Mouse (Mus musculus): ENCODE measurements around the gene Acot2.
A peak's percentile ranks its signal among the peaks of the same experiment; 100 is the strongest.
"Not testable (repeated sequence)": the region's sequence is repeated elsewhere in the genome, so short reads cannot be mapped to it uniquely, and the experiment has no call there.

Acot2 gene

DNA sequence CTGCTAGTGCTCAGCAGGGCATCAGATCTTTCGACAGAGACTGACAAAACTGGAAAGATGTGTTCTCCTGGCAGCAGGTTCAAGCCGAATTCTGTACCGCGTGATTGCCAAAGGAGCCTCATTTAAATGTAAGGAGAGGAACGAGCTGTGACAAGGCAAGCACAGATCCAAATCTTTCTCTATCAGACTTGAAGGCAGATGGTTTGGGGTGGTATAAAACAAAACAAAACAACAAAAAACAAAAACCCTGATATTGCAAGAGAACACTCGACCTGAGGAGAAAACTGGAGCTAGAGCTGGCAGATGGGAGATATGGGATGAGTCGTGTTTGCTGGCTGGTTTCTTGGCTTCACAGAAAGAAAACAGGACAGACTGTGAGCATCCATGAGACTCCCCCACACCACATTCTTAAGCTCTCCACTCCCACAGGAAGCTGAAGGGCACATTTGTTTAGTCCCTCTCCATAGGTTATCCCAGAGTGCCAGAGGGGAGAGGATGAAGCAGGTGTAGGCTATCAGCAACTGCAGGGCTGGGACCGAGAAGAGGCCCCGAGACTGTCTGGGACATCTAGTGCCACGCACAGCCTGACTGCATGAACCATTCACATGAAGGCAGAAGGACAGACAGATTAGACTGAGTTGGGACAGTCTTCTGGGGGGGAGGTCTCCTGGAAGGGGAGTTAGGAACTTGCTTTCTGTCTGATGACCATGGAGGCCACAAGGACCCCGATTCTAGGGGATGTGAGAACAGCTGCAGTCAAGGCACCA lies 10.9 kb downstream of the Acot2 start:
- DNase-seq (ENCODE audit: low spot score): peak; percentile 59

DNA sequence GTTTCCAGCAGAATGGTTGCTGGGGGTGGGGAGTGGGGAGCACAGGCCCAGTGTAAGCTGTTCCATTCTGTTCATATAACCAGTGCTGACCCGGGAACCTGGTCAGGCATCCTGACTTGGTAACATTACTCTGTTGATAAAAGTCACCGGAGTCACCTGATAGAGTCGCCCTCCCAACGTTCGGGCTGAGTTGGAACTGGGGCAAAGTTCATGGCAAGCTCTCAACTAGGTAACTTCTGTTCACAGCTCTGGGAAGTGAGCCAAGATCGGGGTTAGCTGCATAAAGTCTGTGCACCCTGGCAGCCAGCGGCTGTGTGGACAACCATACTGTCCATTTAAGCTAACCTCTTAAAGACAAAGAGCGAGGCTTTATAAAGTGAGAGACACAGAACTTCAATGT lies 11.6 kb downstream of the Acot2 start:
- DNase-seq (ENCODE audit: low spot score): peak; percentile 47

DNA sequence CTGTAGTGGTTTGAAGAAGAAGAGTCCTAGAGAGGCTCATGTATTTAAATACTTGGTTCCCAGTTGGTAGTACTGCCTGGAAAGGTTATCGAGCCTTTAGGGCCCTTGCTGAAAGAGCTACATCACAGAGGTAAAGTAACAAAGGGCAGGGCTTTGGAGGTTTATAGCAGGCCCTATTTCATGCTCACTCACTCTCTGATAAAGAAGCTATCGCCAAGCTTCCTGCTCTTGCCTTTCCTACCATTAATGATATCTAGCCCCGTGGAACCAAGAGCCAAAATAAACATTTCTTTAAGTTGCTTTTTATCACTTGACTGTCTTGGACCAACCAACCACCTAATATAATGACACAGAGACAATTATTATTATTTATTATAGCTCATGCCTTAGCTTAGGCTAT lies 12.8 kb downstream of the Acot2 start:
- DNase-seq (ENCODE audit: low spot score): no peak

DNA sequence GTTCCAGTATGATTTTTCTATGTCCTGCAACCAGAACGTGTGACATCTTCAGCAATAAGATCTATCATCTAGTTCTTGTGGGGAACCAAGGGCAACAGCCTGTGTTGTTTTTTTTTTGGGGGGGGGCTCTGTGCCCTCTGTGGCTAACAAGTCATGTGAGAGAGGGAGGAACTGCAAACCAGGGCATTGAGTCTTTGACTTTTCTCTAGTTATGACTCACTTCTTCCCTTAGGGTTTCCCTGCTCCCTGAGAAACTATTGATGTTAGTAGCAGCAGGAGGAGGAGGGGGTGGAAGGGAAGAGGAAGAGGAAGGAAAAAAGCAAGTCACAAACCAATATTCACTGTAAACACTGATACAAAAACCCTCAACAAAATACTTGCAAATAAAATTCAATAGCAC lies 16.2 kb downstream of the Acot2 start:
- no peak for DNase-seq (ENCODE audit: low spot score)

DNA sequence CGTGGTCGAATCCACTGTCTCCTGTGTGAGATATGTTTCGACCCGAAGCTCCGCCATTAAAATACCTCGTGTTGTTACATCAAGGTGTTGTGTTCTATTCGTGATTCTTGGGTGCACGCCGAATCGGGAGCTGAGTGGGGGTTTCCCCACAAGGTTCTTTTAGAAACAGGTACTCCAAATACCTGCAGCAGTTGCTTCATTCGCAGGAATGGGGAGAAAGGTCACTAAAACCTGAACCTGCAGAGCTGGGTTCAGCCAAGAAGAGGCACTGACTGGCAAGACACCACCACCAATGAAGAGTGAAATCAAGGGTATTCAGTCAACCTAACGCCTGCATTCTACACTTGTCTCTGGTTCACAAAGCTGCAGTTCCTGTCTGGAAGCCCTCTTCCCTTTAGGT lies 20.6 kb downstream of the Acot2 start:
- no peak for DNase-seq (ENCODE audit: low spot score)

DNA sequence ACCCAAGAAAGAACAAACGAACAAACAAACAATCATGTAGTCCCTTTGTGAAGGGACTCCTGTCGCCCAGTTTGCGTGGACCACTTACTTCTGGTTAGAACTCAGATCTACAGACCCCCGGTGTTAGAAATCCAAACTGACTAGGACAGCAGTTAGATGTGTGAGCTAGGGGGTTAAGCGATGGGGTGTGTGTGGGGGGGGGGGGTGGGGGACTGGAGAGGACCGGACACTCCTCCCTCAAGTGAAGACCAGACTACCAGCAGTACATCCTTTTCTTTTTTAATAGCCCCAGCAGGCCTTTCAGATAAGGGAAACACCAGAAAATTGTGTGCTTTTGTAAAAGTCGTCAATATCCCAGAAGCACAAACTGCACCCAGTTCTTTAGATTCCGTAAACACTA lies 21.1 kb downstream of the Acot2 start:
- DNase-seq (ENCODE audit: low spot score): no peak

DNA sequence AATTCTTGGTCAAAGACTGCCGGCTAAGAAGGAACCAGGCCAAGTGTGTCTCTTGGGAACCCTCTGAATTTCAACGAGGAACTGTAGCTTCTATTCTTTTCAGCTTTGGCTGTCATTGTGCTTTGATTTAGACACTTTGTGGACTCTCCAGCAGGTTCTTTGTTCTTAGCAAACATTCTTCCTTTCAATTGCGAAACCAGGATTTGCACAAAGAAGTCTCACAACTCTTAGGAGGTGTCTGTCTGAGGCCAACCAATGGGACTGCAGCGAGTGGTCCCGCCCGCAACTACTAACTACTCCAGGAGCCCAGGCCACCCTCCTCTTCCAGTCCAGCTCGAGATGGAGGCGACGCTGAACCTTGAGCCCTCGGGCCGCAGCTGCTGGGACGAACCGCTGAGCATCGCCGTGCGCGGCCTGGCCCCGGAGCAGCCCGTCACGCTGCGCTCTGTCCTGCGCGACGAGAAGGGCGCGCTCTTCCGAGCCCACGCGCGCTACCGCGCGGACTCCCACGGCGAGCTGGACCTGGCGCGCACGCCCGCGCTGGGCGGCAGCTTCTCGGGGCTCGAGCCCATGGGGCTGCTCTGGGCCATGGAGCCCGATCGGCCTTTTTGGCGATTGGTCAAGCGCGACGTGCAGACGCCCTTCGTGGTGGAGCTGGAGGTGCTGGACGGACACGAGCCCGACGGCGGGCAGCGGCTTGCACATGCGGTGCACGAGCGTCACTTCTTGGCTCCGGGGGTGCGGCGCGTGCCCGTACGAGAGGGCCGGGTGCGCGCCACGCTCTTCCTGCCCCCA lies 21.7 kb downstream of the Acot2 start, which contains the start of gene Acot1:
Gene Acot1 (plus strand): TSS at position 320 of the 795 bp plus-strand sequence.
- DNase-seq (ENCODE audit: low spot score): peak; percentile 77

DNA sequence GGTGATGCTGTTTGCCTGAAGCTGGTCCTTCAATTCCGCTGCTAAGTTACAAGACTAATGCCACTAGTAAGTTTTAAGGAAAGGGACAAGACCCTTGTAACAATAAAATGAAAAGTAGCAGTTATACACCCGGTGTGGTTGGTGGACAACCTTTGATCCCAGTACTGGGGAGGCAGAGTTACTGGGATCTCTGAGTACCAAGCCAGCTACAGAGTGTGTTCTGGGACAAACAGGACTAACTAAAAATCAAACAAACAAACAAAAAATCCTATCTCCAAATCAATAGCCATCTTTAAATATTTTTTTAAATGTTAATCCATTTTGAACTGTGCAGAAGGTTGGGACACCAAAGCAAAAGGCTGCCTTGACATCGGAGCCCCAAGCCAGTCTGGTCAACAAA lies 22.5 kb downstream of the Acot2 start:
- no peak for DNase-seq (ENCODE audit: low spot score)

DNA sequence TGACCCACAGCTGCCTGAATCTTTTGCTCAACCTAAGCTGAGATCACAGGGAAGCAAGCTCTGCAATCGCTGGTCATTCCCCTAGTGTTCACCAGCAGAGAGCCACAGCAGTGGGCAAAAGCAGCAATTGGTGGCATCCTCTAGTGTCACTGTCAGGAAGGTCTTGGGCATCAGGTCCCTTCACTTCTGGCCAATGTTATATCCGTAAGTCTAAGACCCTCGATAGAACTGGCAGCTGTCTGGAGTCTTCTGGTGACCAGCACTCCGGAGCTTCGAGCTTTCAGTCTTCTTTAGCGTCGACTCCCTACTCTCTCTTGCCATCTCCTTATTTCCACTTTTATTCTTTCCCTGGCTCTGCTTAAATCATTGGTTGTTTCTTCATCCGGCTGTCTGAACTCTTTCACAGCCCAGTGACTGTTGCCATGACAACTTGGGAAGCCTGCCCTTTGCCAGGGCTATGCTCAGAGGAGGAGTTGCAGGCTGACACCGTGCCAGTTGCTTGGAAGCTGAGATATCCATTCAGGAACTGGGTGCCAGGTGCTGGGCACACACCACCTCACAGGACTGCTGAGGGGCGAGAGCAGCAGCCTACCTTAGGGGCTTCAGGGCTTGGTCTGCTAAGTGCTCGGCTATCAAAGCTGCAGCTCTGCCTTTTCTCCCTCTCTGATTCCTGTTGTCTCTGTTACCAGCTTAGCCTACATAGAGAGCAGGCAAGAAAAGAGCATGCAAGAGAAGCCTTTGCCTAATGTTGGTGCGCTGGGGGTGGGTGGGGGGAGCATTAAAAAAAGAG lies 23.8 kb downstream of the Acot2 start:
- DNase-seq (ENCODE audit: low spot score): peak; percentile 77

DNA sequence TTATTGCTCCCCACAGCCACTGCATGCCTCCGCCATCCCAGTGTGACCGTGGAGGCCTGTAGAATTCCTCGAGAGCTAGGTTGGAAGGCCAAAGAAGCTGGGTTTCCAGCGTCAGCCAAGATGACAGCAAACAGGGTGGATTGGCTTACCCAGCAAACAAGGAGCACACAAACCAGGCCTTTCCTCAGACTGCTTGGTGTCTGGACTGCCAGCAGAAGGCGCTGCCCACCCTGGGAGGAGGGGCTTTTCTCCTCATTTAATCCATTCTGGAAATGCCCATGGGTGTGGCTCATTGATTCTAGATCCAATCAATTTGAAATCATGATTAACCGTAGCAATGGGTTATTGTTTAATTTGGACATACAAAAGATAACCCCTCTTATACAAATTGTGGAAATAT lies 25.5 kb downstream of the Acot2 start:
- DNase-seq (ENCODE audit: low spot score): no peak

DNA sequence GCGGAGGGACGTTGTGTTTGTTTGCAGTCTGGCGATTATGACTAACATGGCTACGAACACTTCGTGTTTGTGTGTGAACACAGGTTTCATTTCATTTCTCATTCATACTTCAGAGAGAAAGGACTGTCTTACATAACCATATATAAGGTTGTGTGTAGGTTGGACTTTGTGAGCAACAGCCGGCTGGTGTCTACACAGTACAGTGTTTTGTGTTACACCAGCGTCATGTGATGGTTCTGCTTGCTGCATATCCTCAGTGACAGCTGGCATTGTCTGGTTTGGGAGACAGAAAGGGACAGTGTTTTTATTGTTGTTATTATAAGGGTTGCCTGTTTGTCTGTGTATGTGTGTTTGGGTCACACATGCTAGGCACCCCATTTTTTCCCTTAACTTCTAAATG lies 26.0 kb downstream of the Acot2 start:
- no peak for DNase-seq (ENCODE audit: low spot score)

DNA sequence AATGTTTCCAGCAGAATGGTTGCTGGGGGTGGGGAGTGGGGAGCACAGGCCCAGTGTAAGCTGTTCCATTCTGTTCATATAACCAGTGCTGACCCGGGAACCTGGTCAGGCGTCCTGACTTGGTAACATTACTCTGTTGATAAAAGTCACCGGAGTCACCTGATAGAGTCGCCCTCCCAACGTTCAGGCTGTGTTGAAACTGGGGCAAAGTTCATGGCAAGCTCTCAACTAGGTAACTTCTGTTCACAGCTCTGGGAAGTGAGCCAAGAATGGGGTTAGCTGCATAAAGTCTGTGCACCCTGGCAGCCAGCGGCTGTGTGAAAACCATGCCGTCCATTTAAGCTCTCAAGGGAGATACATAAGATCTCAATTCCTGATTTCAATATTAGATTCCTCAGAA lies 32.9 kb downstream of the Acot2 start:
- peak; percentile 58 for DNase-seq (ENCODE audit: low spot score)

DNA sequence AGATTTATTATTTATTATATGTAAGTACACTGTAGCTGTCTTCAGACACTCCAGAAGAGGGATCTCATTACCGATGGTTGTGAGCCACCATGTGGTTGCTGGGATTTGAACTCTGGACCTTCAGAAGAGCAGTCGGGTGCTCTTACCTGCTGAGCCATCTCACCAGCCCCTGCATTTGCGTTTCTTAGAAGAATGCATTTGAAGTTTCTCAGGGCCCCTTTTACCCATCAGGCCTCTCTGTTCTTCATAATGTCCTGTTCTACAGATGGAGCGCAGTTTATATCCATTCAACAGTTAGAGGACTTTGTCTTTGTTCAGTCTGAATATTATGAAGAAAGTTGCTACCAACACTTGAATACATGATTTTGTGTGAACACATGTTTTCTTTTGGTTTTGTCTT lies 34.6 kb downstream of the Acot2 start:
- not testable (repeated sequence) for DNase-seq (ENCODE audit: low spot score)

DNA sequence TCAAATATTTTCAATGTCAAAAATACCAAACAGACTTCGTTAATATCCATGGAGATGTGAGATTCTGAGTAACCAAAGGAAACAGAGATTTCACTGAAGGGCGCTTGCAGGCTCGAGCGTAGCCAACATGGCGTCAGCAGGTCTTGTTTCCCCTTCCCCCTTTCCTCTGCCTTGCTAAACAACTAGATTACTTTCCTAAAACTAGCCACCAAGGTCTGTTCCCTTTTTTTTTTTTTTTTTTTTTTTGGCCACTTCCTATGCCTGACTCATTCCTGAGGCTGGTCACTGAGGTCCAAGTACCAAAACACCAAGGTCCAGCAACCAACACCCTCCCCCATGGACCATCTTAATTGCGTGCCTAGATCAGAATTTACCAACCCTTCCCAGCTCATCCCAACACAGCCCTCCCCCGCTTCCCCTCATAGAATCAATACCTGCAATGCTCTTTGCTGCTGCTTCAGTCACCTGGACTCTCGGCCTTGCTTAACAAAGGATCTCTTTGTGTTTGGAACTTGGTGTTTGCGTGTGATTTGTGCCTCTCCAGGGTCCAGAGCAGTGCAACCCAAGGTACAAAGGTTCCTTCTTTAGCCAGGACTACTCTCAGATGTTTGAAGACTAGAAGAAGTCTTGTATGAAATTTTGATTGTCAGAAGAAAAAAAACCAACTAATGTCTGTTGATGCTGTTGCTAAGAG lies 35.5 kb downstream of the Acot2 start:
- no peak for DNase-seq (ENCODE audit: low spot score)

DNA sequence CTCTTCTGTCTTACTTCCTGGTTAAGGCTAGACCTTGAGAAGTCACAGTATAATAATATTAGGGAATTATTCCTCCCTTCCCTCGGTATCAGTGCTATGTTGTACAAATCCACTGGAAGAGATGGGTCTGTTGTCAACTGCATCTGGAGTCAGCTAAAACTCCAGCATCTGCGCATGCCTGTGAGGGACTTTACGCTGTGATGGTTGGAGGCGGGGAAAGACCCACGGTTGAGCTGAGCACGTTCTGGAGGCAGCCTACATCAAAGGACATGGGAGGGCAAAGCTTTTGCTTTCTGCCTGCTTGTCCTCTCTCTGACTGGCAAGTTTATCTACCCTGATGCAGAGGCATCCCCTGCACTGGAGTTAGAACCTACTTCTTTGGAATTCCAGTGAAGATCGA lies 38.2 kb downstream of the Acot2 start:
- DNase-seq (ENCODE audit: low spot score): no peak

DNA sequence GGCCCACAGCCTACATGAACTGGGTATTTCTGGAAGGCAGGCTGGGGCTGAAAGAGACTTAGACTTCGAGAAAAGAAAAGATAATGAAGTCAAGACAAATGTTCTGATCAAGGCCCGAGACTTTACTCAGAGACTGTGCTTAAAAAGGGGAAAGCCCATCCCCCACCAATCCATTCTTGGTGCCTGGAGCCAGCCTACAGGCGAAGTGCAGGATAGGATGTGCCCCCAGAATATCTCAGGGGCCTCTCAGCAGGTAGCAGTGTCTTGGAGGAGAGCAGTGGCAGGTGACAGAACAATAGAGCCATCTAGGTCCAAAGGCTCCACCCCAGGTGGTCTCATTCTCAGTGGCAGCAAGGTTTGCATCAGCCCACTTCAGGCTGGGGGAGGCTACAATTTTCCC lies 40.7 kb downstream of the Acot2 start:
- DNase-seq (ENCODE audit: low spot score): not testable (repeated sequence)

DNA sequence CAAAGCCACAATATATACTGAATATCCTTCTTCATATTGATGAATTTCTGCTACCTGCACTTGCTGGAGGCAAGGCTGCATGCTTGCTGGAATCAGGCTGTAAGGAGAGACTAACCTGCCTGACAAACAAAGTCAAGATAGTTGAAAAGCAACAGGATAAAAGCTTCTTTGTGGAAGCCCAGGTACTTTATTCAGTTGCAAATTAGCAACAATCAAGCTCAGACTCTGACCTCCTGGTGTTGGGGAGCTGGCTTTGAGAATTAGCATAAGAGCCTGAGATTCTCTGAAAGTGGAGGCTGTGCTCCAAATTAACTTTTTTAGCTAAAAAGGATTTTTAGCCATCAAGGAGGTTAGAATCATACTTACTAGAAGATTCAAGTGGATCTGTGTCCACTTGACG lies 41.4 kb downstream of the Acot2 start:
- not testable (repeated sequence) for DNase-seq (ENCODE audit: low spot score)

DNA sequence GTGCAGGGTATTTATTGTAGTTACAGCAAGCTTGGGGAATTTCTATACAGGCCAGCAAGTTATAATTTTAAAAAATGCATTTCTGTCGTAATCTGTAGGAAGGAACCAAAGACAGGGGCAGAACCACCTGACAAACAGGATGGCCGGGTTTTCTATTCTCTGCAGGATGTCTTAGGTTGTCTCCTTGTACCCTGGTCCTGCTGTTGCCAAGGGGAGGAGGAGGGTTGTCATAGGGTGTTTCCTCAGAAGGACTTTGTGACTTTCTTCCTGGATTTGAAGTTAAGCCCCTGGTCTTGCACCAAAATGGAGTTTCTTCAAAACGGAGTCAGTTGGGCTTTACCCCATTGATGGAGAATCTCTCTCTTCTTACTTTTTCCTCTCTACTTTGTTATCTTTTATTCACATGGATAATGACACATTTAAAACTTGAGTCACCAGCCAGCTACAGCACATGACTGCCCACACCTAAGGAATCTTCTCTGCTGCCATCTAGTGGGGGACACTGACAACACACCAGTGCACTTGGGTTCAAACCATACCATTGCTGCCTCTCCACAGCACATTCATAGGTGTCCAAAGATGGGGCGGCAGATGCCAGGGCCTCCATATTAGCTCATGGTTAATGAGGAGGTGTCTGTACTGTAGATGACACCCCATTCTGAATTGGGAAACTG lies 43.1 kb downstream of the Acot2 start:
- peak; percentile 46 for DNase-seq (ENCODE audit: low spot score)

DNA sequence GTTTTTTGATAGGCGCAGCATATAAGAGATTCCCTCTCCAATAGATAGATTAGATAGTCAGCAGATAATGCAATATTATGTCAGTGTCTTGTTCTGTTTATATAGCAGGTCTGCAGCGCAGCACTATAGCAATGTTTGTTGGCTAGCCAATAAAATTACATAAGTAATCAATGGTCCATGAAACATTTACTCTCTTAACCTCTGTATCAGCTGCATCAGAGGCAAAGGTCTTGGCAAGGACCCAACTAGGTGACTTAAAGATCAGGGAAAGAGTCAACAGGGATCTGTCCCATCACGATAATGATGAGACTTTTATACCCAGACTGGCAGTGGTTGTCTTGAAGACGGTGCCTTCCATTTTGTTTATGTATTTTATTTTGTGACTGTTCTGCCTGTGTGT lies 45.2 kb downstream of the Acot2 start:
- no peak for DNase-seq (ENCODE audit: low spot score)

DNA sequence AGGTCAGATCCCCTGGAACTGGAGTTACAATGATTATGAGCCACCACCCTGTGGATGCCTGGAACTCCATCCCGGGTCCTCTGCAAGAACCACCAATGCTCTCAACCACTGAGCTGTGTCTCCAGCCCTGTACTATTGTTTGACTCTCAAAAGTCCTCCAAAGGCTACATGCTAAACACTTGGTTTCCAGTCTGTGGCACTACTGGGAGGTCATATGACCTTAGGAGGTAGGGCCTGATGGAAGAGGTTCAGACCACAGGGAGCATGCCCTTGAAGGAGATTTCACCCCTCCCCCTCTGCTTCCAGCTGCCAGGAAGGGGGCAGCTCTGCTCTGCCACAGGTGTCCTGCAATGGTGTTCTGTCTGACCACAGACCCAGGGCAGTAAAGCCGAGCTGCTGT lies 45.6 kb downstream of the Acot2 start:
- DNase-seq (ENCODE audit: low spot score): not testable (repeated sequence)

DNA sequence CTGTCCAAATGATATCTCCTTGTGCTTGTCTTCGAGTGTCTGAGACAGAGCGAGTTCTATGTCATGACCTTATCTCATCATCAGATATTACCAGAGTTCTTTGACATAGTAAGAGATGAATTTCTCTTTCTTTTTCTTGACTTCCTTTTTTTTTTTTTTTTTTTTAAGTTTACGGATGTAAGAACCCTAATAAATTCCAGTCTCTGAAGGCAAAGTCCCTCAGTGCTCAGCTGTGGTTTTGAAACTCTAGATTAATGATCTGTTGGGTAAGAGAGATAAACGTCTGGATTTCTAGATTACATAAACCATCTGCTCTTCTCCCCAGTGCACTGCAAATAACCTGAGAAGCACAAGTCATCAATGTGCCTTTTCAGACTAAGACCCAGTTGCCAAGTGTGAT lies 46.4 kb downstream of the Acot2 start:
- no peak for DNase-seq (ENCODE audit: low spot score)
